Mouse (Mus musculus): ENCODE data around the gene Mybpc2. TPM values are rescaled to one million over a fixed set of nuclear protein-coding genes. Genes with fewer than 3 reads are reported as not detected.

The Mybpc2 gene
- total RNA-seq, 2 experiments from 2014 or later = 2,660 to 4,973 TPM

- TF ChIP-seq CTCF (IDR thresholded peaks at IDR 0.05) = no peak
- intact Hi-C loops (cut with DNase I) = no loop called here
- H3K27ac ChIP-seq = peak overlapping the region; percentile 90
- no peak for DNase-seq
- no peak overlapping the region for H3K4me3 ChIP-seq
Observed at GRCm38 (mm10) chr7:44470696-44471612, 53.5 kb downstream of the Mybpc2 start.

GRCm38 (mm10) chr7:44469677-44470675, 54.5 kb downstream of the Mybpc2 start:
- H3K27ac ChIP-seq = peak overlapping the region; percentile 91
- intact Hi-C loops (cut with DNase I) = loop anchor here (5.0 kb wide), 1 partner anchor 93 kb away; no protein-coding TSS in a partner anchor
- no peak for DNase-seq
- no peak overlapping the region for H3K4me3 ChIP-seq
- no peak for TF ChIP-seq CTCF (IDR thresholded peaks at IDR 0.05)

- no peak for TF ChIP-seq CTCF (IDR thresholded peaks at IDR 0.05)
- peak overlapping the region; percentile 91 for H3K27ac ChIP-seq
- DNase-seq = no peak
- peak overlapping the region; percentile 90 for H3K4me3 ChIP-seq
- intact Hi-C loops (cut with DNase I) = loop anchor here (5.0 kb wide), 1 partner anchor 91 kb away; no protein-coding TSS in a partner anchor
Observed at GRCm38 (mm10) chr7:44468644-44469285, 55.7 kb downstream of the Mybpc2 start.

- TF ChIP-seq CTCF (IDR thresholded peaks at IDR 0.05) = no peak
- Histone ChIP-seq H3K4me3 (peak within 1 kb of the TSS; percentile 90), H3K27ac (peak within 1 kb of the TSS; percentile 91)
- intact Hi-C loops (cut with DNase I) = loop anchor here (5.0 kb wide), 1 partner anchor 91 kb away; no protein-coding TSS in a partner anchor
- DNase-seq = peak; percentile 96
Observed at GRCm38 (mm10) chr7:44467811-44468411, 56.5 kb downstream of the Mybpc2 start, which contains the start of gene Josd2. TSS of gene Josd2 (plus strand) at chr7:44467980.

- intact Hi-C loops (cut with DNase I) = loop anchor here (5.0 kb wide), 1 partner anchor 90 kb away; no protein-coding TSS in a partner anchor
- TF ChIP-seq CTCF (IDR thresholded peaks at IDR 0.05) = no peak
- DNase-seq = no peak
- H3K27ac ChIP-seq = no peak overlapping the region
- peak overlapping the region; percentile 90 for H3K4me3 ChIP-seq
Observed at GRCm38 (mm10) chr7:44466888-44467311, 57.6 kb downstream of the Mybpc2 start.

- Histone ChIP-seq H3K4me3 (no peak overlapping the region), H3K27ac (no peak overlapping the region)
- no peak for TF ChIP-seq CTCF (IDR thresholded peaks at IDR 0.05)
- intact Hi-C loops (cut with DNase I) = loop anchor here (5.0 kb wide), 1 partner anchor 89 kb away; no protein-coding TSS in a partner anchor
- DNase-seq = no peak
Observed at GRCm38 (mm10) chr7:44466006-44466887, 58.2 kb downstream of the Mybpc2 start.

- H3K4me3 ChIP-seq = no peak within 1 kb of the TSS
- DNase-seq = no peak
- TF ChIP-seq CTCF (IDR thresholded peaks at IDR 0.05) = no peak
- H3K27ac ChIP-seq = no peak within 1 kb of the TSS
- intact Hi-C loops (cut with DNase I) = loop anchor here (5.0 kb wide), 1 partner anchor 88 kb away; no protein-coding TSS in a partner anchor
Observed at GRCm38 (mm10) chr7:44465111-44465510, 59.3 kb downstream of the Mybpc2 start, which contains the start of gene Aspdh. TSS of gene Aspdh (plus strand) at chr7:44465391.

GRCm38 (mm10) chr7:44464511-44464910, 59.9 kb downstream of the Mybpc2 start:
- TF ChIP-seq CTCF (IDR thresholded peaks at IDR 0.05) = no peak
- no peak for DNase-seq
- intact Hi-C loops (cut with DNase I) = no loop called here
- no peak overlapping the region for H3K4me3 ChIP-seq
- H3K27ac ChIP-seq = no peak overlapping the region

GRCm38 (mm10) chr7:44463556-44464225, 60.8 kb downstream of the Mybpc2 start:
- TF ChIP-seq CTCF (IDR thresholded peaks at IDR 0.05) = no peak
- no peak overlapping the region for H3K4me3 ChIP-seq
- intact Hi-C loops (cut with DNase I) = no loop called here
- no peak for DNase-seq
- H3K27ac ChIP-seq = no peak overlapping the region

GRCm38 (mm10) chr7:44463056-44463425, 61.4 kb downstream of the Mybpc2 start:
- Histone ChIP-seq H3K4me3 (no peak overlapping the region), H3K27ac (no peak overlapping the region)
- intact Hi-C loops (cut with DNase I) = no loop called here
- no peak for TF ChIP-seq CTCF (IDR thresholded peaks at IDR 0.05)
- no peak for DNase-seq

All from gastrocnemius, adult 2 months (tissue).